Mouse (Mus musculus): Measurements from ENCODE around the gene Ahcyl2.

- TF ChIP-seq CTCF (IDR thresholded peaks at IDR 0.05) (no peak), EP300 (IDR thresholded peaks at IDR 0.05) (no peak)
Observed at GRCm38 (mm10) chr6:29785759-29786158, 17.9 kb downstream of the Ahcyl2 start.

Data from lung, postnatal 0 days (tissue).